Mouse (Mus musculus): Measurements from ENCODE around the gene Gm11757. TPM values are rescaled to one million over a fixed set of nuclear protein-coding genes. Genes with fewer than 3 reads are reported as not detected.

The Gm11757 gene
- not detected for polyA plus RNA-seq (2017; shearing (Covaris generic))

DNA sequence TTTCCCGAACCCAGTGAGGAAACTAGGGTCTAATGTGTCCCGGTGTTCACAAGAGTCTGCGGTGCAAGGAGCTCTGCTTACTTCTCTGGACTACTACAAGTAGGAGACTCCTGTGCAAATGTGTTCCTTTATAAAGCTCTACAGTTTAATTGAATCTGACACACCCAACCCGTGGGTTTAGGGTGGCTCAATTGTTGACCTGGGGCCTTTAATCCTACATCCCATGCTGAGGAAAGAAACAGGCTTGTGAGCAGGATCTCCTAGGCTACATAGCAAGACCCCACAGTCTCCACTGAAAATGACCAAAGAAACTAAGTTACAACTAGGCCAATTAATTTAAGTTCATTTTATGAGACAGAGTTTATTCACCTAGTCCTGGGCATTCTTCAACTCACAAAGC lies at the start of gene Gm11757:
Gene Gm11757, minus strand, starts transcription at position 101 of the 400 bp plus-strand sequence.

DNA sequence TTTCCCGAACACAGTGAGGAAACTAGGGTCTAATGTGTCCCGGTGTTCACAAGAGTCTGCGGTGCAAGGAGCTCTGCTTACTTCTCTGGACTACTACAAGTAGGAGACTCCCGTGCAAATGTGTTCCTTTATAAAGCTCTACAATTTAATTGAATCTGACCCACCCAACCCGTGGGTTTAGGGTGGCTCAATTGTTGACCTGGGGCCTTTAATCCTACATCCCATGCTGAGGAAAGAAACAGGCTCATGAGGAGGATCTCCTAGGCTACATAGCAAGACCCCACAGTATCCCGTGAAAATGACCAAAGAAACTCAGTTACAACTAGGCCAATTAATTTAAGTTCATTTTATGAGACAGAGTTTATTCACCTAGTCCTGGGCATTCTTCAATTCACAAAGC lies 29.7 kb upstream of the Gm11757 start, which contains the start of gene Gm11756:
Gene Gm11756, minus strand, starts transcription at position 101 of the 400 bp plus-strand sequence.

DNA sequence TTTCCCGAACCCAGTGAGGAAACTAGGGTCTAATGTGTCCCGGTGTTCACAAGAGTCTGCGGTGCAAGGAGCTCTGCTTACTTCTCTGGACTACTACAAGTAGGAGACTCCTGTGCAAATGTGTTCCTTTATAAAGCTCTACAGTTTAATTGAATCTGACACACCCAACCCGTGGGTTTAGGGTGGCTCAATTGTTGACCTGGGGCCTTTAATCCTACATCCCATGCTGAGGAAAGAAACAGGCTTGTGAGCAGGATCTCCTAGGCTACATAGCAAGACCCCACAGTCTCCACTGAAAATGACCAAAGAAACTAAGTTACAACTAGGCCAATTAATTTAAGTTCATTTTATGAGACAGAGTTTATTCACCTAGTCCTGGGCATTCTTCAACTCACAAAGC lies 14.9 kb upstream of the Gm11757 start, which contains the start of gene Gm13871:
Gene Gm13871, minus strand, starts transcription at position 101 of the 400 bp plus-strand sequence.

DNA sequence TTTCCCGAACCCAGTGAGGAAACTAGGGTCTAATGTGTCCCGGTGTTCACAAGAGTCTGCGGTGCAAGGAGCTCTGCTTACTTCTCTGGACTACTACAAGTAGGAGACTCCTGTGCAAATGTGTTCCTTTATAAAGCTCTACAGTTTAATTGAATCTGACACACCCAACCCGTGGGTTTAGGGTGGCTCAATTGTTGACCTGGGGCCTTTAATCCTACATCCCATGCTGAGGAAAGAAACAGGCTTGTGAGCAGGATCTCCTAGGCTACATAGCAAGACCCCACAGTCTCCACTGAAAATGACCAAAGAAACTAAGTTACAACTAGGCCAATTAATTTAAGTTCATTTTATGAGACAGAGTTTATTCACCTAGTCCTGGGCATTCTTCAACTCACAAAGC lies 14.7 kb downstream of the Gm11757 start, which contains the start of gene Gm11758:
Gene Gm11758, minus strand, starts transcription at position 101 of the 400 bp plus-strand sequence.

Other genes with a start within 250 kb of the Gm11757 start
- not detected for gene Gm11239, start 222.8 kb downstream of the Gm11757 start, polyA plus RNA-seq (2017; shearing (Covaris generic))
- gene Gm428, start 207.6 kb downstream of the Gm11757 start, polyA plus RNA-seq (2017; shearing (Covaris generic)), result not detected
- 0.06 TPM for gene Rasef, start 100.1 kb downstream of the Gm11757 start, polyA plus RNA-seq (2017; shearing (Covaris generic))
- not detected for gene Gm11758, start 14.8 kb downstream of the Gm11757 start, polyA plus RNA-seq (2017; shearing (Covaris generic))
- gene Gm13871, start 14.8 kb upstream of the Gm11757 start, polyA plus RNA-seq (2017; shearing (Covaris generic)), result not detected
- gene Gm11756, start 29.6 kb upstream of the Gm11757 start, polyA plus RNA-seq (2017; shearing (Covaris generic)), result not detected
- gene 2310002L09Rik, start 59.7 kb upstream of the Gm11757 start, polyA plus RNA-seq (2017; shearing (Covaris generic)), result not detected
- not detected for gene Frmd3, start 122.3 kb upstream of the Gm11757 start, polyA plus RNA-seq (2017; shearing (Covaris generic))

Measured in naive thymus-derived CD4-positive, alpha-beta T cell, adult 5 months (primary cell).